Mouse (Mus musculus): Measurements from ENCODE around the gene Gm48552.

Gene Gm48552

GRCm38 (mm10) chr10:81389373-81389772 lies 568 bp downstream of the Gm48552 start:
- no peak for DNase-seq

GRCm38 (mm10) chr10:81389801-81390677 lies 1.2 kb downstream of the Gm48552 start:
- no peak for DNase-seq

GRCm38 (mm10) chr10:81390678-81390965 lies 1.8 kb downstream of the Gm48552 start:
- DNase-seq: no peak

GRCm38 (mm10) chr10:81392270-81392669 lies 3.5 kb downstream of the Gm48552 start:
- no peak for DNase-seq

GRCm38 (mm10) chr10:81392781-81393185 lies 4.0 kb downstream of the Gm48552 start, which contains the start of gene Smim24:
Gene Smim24, plus strand, starts transcription at chr10:81393051.
- no peak for DNase-seq

- DNase-seq: no peak
These were observed 4.8 kb downstream of the Gm48552 start for GRCm38 (mm10) chr10:81393456-81394063.

- DNase-seq: no peak
These were observed 6.3 kb downstream of the Gm48552 start for GRCm38 (mm10) chr10:81395127-81395526.

GRCm38 (mm10) chr10:81395865-81396264 lies 7.1 kb downstream of the Gm48552 start:
- no peak for DNase-seq

- no peak for DNase-seq
These were observed 7.9 kb downstream of the Gm48552 start for GRCm38 (mm10) chr10:81396749-81397148.

GRCm38 (mm10) chr10:81399296-81399695 lies 10.5 kb downstream of the Gm48552 start:
- no peak for DNase-seq

- no peak for DNase-seq
These were observed 11.0 kb downstream of the Gm48552 start for GRCm38 (mm10) chr10:81399798-81400308.

- DNase-seq: no peak
These were observed 11.8 kb downstream of the Gm48552 start for GRCm38 (mm10) chr10:81400371-81401204.

GRCm38 (mm10) chr10:81401205-81401520 lies 12.4 kb downstream of the Gm48552 start:
- DNase-seq: no peak

GRCm38 (mm10) chr10:81401521-81402226 lies 12.9 kb downstream of the Gm48552 start:
- DNase-seq: peak; percentile 67

GRCm38 (mm10) chr10:81402227-81402765 lies 13.5 kb downstream of the Gm48552 start:
- no peak for DNase-seq

- no peak for DNase-seq
These were observed 14.7 kb downstream of the Gm48552 start for GRCm38 (mm10) chr10:81403511-81403910.

- DNase-seq: no peak
These were observed 15.3 kb downstream of the Gm48552 start for GRCm38 (mm10) chr10:81404082-81404481.

GRCm38 (mm10) chr10:81404720-81405119 lies 15.9 kb downstream of the Gm48552 start:
- DNase-seq: no peak

- DNase-seq: no peak
These were observed 16.9 kb downstream of the Gm48552 start for GRCm38 (mm10) chr10:81405588-81406201.

GRCm38 (mm10) chr10:81406504-81407440 lies 18.0 kb downstream of the Gm48552 start:
- DNase-seq: no peak
